Mouse (Mus musculus): ENCODE data around the gene Dhx29.

DNA sequence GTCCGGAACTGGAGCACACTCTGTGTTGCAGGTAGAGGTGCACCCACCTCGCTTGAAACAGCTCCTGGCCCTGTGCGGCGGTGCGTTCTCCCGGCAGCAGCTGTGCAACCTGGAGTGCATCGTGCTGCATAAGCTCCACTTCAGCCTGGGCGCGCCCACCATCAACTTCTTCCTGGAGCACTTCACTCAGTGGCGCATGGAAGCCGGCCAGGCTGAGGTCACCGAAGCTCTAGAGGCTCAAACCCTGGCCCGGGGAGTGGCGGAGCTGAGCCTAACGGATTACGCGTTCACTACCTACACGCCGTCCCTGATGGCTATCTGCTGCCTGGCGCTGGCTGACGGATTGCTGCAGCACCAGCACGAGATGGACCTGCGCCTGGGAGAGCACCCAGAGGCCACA lies 62.3 kb downstream of the Dhx29 start:
- TF ChIP-seq CTCF (IDR thresholded peaks at IDR 0.05; ENCODE audit: extremely low read depth, insufficient read depth, low read length) (no peak), POLR2A (IDR thresholded peaks at IDR 0.05; ENCODE audit: extremely low read depth, insufficient read depth, low read length) (no peak)

All from cortical plate, adult 2 months (tissue).